Mouse (Mus musculus) embryonic facial prominence, embryonic 12.5 days (tissue): ENCODE measurements around the gene Engase. TPM values are rescaled to one million over a fixed set of nuclear protein-coding genes. Genes with fewer than 3 reads are reported as not detected.

Experiments used
- ATAC-seq: fragments of 200-750 bp; cut with Nextera tagmentation; 2 replicates; pipeline ENCODE4 v1.8.0; 2017; ENCODE audit not compliant: insufficient number of reproducible peaks, insufficient read depth, low FRiP score, low TSS enrichment
- H3K27ac ChIP-seq: fragments of 300-500 bp; sonication (generic); 2 replicates; pipeline ENCODE4 v1.5.1; 2016; ENCODE audit warnings: mild to moderate bottlenecking
- H3K27me3 ChIP-seq: fragments of 300-500 bp; sonication (generic); 2 replicates; pipeline ENCODE4 v1.6.1; 2016; ENCODE audit warnings: mild to moderate bottlenecking, moderate library complexity
- H3K36me3 ChIP-seq: fragments of 300-500 bp; sonication (generic); 2 replicates; pipeline ENCODE4 v1.6.1; 2016; ENCODE audit warnings: mild to moderate bottlenecking
- H3K4me1 ChIP-seq: fragments of 300-500 bp; sonication (generic); 2 replicates; pipeline ENCODE4 v1.6.1; 2016
- H3K4me2 ChIP-seq: fragments of 300-500 bp; sonication (generic); replicated peaks from 2 replicates; pipeline ENCODE4 v1.6.1; 2016; ENCODE audit warnings: mild to moderate bottlenecking, moderate library complexity
- H3K4me3 ChIP-seq: fragments of 300-500 bp; sonication (generic); 2 replicates; pipeline ENCODE4 v1.5.1; 2016; ENCODE audit warnings: mild to moderate bottlenecking
- H3K9ac ChIP-seq: fragments of 300-500 bp; sonication (generic); 2 replicates; pipeline ENCODE4 v1.6.1; 2016; ENCODE audit warnings: mild to moderate bottlenecking, moderate library complexity
- H3K9me3 ChIP-seq: fragments of 300-500 bp; sonication (generic); 2 replicates; pipeline ENCODE4 v1.6.1; 2016; ENCODE audit warnings: mild to moderate bottlenecking, moderate library complexity
- WGBS: fragments of 180-500 bp; shearing (Covaris S2); methylation state at CpG from one replicate; pipeline ENCODE4 v1.1.7; 2016; 5-methylcytosine and 5-hydroxymethylcytosine counted together
- polyA plus RNA-seq: library from polyadenylated mRNA; unstranded; fragments of >200 nt; fragmentation: Nextera tagmentation; extraction: Ambion mirVana; gene quantifications from 2 replicates; pipeline ENCODE4 v1.2.1, GENCODE M21; 2016

Engase gene
- polyA plus RNA-seq, 1 experiment from 2014 or later: 7.1 TPM

GRCm38 (mm10) chr11:118481231-118481630 is 4.6 kb downstream of the Engase start:
- no peak overlapping the region for H3K4me2 ChIP-seq
- H3K4me3 ChIP-seq: no peak overlapping the region
- no peaks in the 10 kb centered on the region for H3K27me3 ChIP-seq
- no peak for ATAC-seq
- H3K27ac ChIP-seq: no peak overlapping the region
- 95% methylated on average over 11 of the region's 11 CpGs for WGBS
- H3K4me1 ChIP-seq: peaks cover 10% of the 10 kb centered on the region; the same call in 1 of the 2 replicates
- no peaks in the 10 kb centered on the region for H3K9me3 ChIP-seq
- peaks cover 25% of the 10 kb centered on the region for H3K36me3 ChIP-seq
- H3K9ac ChIP-seq: no peak overlapping the region

GRCm38 (mm10) chr11:118481751-118482150 is 5.1 kb downstream of the Engase start:
- no peak overlapping the region for H3K9ac ChIP-seq
- H3K4me1 ChIP-seq: peaks cover 10% of the 10 kb centered on the region; the same call in 1 of the 2 replicates
- H3K9me3 ChIP-seq: no peaks in the 10 kb centered on the region
- no peaks in the 10 kb centered on the region for H3K27me3 ChIP-seq
- 82% methylated on average over 14 of the region's 14 CpGs for WGBS
- H3K36me3 ChIP-seq: peaks cover 25% of the 10 kb centered on the region
- no peak for ATAC-seq
- no peak overlapping the region for H3K4me3 ChIP-seq
- no peak overlapping the region for H3K27ac ChIP-seq
- H3K4me2 ChIP-seq: no peak overlapping the region

- WGBS: 87% methylated on average over 8 of the region's 8 CpGs
- Histone ChIP-seq H3K9me3 (no peaks in the 10 kb centered on the region), H3K9ac (no peak overlapping the region), H3K4me3 (no peak overlapping the region), H3K36me3 (peaks cover 25% of the 10 kb centered on the region), H3K27me3 (no peaks in the 10 kb centered on the region), H3K4me1 (no peaks in the 10 kb centered on the region), H3K4me2 (no peak overlapping the region), H3K27ac (no peak overlapping the region)
- no peak for ATAC-seq
Observed at GRCm38 (mm10) chr11:118484169-118484568, 7.5 kb downstream of the Engase start.

- Histone ChIP-seq H3K36me3 (peaks cover 21% of the 10 kb centered on the region), H3K4me2 (no peak overlapping the region)
- WGBS: 54% methylated on average over 11 of the region's 11 CpGs
Observed at GRCm38 (mm10) chr11:118485338-118485737, 8.7 kb downstream of the Engase start.

GRCm38 (mm10) chr11:118485780-118486179 is 9.2 kb downstream of the Engase start:
- WGBS: 85% methylated on average over 3 of the region's 3 CpGs
- H3K4me3 ChIP-seq: no peak overlapping the region
- peaks cover 21% of the 10 kb centered on the region for H3K36me3 ChIP-seq

More at GRCm38 (mm10) chr11:118485338-118485737, 8.7 kb downstream of the Engase start:
- Histone ChIP-seq H3K9me3 (no peaks in the 10 kb centered on the region), H3K27ac (no peak overlapping the region), H3K9ac (no peak overlapping the region), H3K4me3 (no peak overlapping the region), H3K27me3 (no peaks in the 10 kb centered on the region), H3K4me1 (no peaks in the 10 kb centered on the region)
- ATAC-seq: no peak

GRCm38 (mm10) chr11:118486281-118486680 is 9.7 kb downstream of the Engase start:
- no peak overlapping the region for H3K27ac ChIP-seq
- no peaks in the 10 kb centered on the region for H3K4me1 ChIP-seq
- H3K27me3 ChIP-seq: no peaks in the 10 kb centered on the region
- H3K4me3 ChIP-seq: no peak overlapping the region
- H3K9ac ChIP-seq: no peak overlapping the region
- ATAC-seq: no peak
- H3K9me3 ChIP-seq: no peaks in the 10 kb centered on the region
- H3K4me2 ChIP-seq: no peak overlapping the region
- WGBS: 80% methylated on average over 6 of the region's 6 CpGs
- peaks cover 19% of the 10 kb centered on the region for H3K36me3 ChIP-seq

More at GRCm38 (mm10) chr11:118485780-118486179, 9.2 kb downstream of the Engase start:
- H3K4me2 ChIP-seq: no peak overlapping the region
- no peaks in the 10 kb centered on the region for H3K27me3 ChIP-seq
- no peaks in the 10 kb centered on the region for H3K9me3 ChIP-seq
- H3K4me1 ChIP-seq: no peaks in the 10 kb centered on the region
- H3K27ac ChIP-seq: no peak overlapping the region
- H3K9ac ChIP-seq: no peak overlapping the region
- ATAC-seq: no peak

GRCm38 (mm10) chr11:118486881-118487772 is 10.5 kb downstream of the Engase start:
- peaks cover 18% of the 10 kb centered on the region for H3K36me3 ChIP-seq

GRCm38 (mm10) chr11:118488191-118488906 is 11.7 kb downstream of the Engase start:
- Histone ChIP-seq H3K27ac (no peak overlapping the region), H3K27me3 (no peaks in the 10 kb centered on the region), H3K9me3 (no peaks in the 10 kb centered on the region), H3K4me2 (no peak overlapping the region), H3K4me1 (peaks cover 5% of the 10 kb centered on the region; the same call in 1 of the 2 replicates), H3K36me3 (peaks cover 8% of the 10 kb centered on the region; the same call in 1 of the 2 replicates), H3K9ac (no peak overlapping the region), H3K4me3 (no peak overlapping the region)
- no peak for ATAC-seq
- 68% methylated on average over 8 of the region's 8 CpGs for WGBS

More at GRCm38 (mm10) chr11:118486881-118487772, 10.5 kb downstream of the Engase start:
- WGBS: 86% methylated on average over 29 of the region's 29 CpGs
- ATAC-seq: no peak
- Histone ChIP-seq H3K27ac (no peak overlapping the region), H3K9me3 (no peaks in the 10 kb centered on the region), H3K4me2 (no peak overlapping the region), H3K9ac (no peak overlapping the region), H3K4me1 (no peaks in the 10 kb centered on the region), H3K4me3 (no peak overlapping the region), H3K27me3 (no peaks in the 10 kb centered on the region)

- Histone ChIP-seq H3K4me3 (no peak overlapping the region), H3K4me1 (peaks cover 5% of the 10 kb centered on the region; the same call in 1 of the 2 replicates), H3K9ac (no peak overlapping the region), H3K27me3 (no peaks in the 10 kb centered on the region), H3K36me3 (peaks cover 8% of the 10 kb centered on the region; the same call in 1 of the 2 replicates), H3K9me3 (no peaks in the 10 kb centered on the region), H3K4me2 (no peak overlapping the region), H3K27ac (no peak overlapping the region)
- 74% methylated on average over 12 of the region's 12 CpGs for WGBS
- ATAC-seq: no peak
Observed at GRCm38 (mm10) chr11:118488907-118489270, 12.3 kb downstream of the Engase start.

- ATAC-seq: no peak
- Histone ChIP-seq H3K27me3 (0 out of 2 replicates have a peak, but pooled peaks cover 2% of the 10 kb centered on the region), H3K27ac (no peak overlapping the region), H3K36me3 (no peaks in the 10 kb centered on the region), H3K4me1 (peaks cover 5% of the 10 kb centered on the region; the same call in 1 of the 2 replicates), H3K4me3 (0 out of 2 replicates have a peak overlapping the region, but pooled peaks have one; percentile 2), H3K4me2 (peak overlapping the region; percentile 32), H3K9ac (peak overlapping the region; percentile 17; the same call in 1 of the 2 replicates), H3K9me3 (no peaks in the 10 kb centered on the region)
- WGBS: 16% methylated on average over 22 of the region's 22 CpGs
Observed at GRCm38 (mm10) chr11:118490566-118491218, 14.1 kb downstream of the Engase start.

- no peak for ATAC-seq
- WGBS: 86% methylated on average over 7 of the region's 7 CpGs
Observed at GRCm38 (mm10) chr11:118491230-118491629, 14.6 kb downstream of the Engase start.

More at GRCm38 (mm10) chr11:118491230-118491629, 14.6 kb downstream of the Engase start:
- H3K9ac ChIP-seq: no peak overlapping the region
- H3K27ac ChIP-seq: no peak overlapping the region
- no peak overlapping the region for H3K4me3 ChIP-seq
- no peaks in the 10 kb centered on the region for H3K9me3 ChIP-seq
- H3K27me3 ChIP-seq: 0 out of 2 replicates have a peak, but pooled peaks cover 3% of the 10 kb centered on the region
- H3K36me3 ChIP-seq: no peaks in the 10 kb centered on the region
- peaks cover 5% of the 10 kb centered on the region; the same call in 1 of the 2 replicates for H3K4me1 ChIP-seq
- H3K4me2 ChIP-seq: no peak overlapping the region
